Mouse (Mus musculus): ENCODE results near the gene Gm26992.

Gm26992 gene

GRCm38 (mm10) chrX:103483047-103483446 lies 61.2 kb downstream of the Gm26992 start:
- no peak for DNase-seq (ENCODE audit: low read depth, low spot score)

GRCm38 (mm10) chrX:103484050-103484449 lies 62.2 kb downstream of the Gm26992 start:
- DNase-seq (ENCODE audit: low read depth, low spot score), result peak; percentile 17

GRCm38 (mm10) chrX:103490853-103491252 lies 69.0 kb downstream of the Gm26992 start:
- DNase-seq (ENCODE audit: low read depth, low spot score), result no peak

GRCm38 (mm10) chrX:103492398-103493256 lies 70.8 kb downstream of the Gm26992 start:
- DNase-seq (ENCODE audit: low read depth, low spot score), result peak; percentile 3

- DNase-seq (ENCODE audit: low read depth, low spot score), result peak; percentile 85
These were observed 71.8 kb downstream of the Gm26992 start for GRCm38 (mm10) chrX:103493351-103494173.

- no peak for DNase-seq (ENCODE audit: low read depth, low spot score)
These were observed 77.6 kb downstream of the Gm26992 start for GRCm38 (mm10) chrX:103499374-103499773.

- no peak for DNase-seq (ENCODE audit: low read depth, low spot score)
These were observed 78.3 kb downstream of the Gm26992 start for GRCm38 (mm10) chrX:103500137-103500536.

GRCm38 (mm10) chrX:103508218-103508617 lies 86.4 kb downstream of the Gm26992 start:
- no peak for DNase-seq (ENCODE audit: low read depth, low spot score)

- no peak for DNase-seq (ENCODE audit: low read depth, low spot score)
These were observed 87.6 kb downstream of the Gm26992 start for GRCm38 (mm10) chrX:103509168-103510019.

GRCm38 (mm10) chrX:103514782-103515181 lies 93.0 kb downstream of the Gm26992 start:
- DNase-seq (ENCODE audit: low read depth, low spot score), result peak; percentile 42

GRCm38 (mm10) chrX:103515346-103515745 lies 93.5 kb downstream of the Gm26992 start:
- no peak for DNase-seq (ENCODE audit: low read depth, low spot score)

GRCm38 (mm10) chrX:103518798-103519197 lies 97.0 kb downstream of the Gm26992 start:
- DNase-seq (ENCODE audit: low read depth, low spot score), result no peak

- no peak for DNase-seq (ENCODE audit: low read depth, low spot score)
These were observed 97.7 kb downstream of the Gm26992 start for GRCm38 (mm10) chrX:103519547-103519946.

GRCm38 (mm10) chrX:103521221-103521716 lies 99.5 kb downstream of the Gm26992 start:
- no peak for DNase-seq (ENCODE audit: low read depth, low spot score)

GRCm38 (mm10) chrX:103529185-103529584 lies 107.4 kb downstream of the Gm26992 start:
- DNase-seq (ENCODE audit: low read depth, low spot score), result peak; percentile 36
